Mouse (Mus musculus) thymus, postnatal 4 days (tissue): ENCODE data around the gene Slc36a3.

Source experiments
- DNase-seq: peaks from one replicate; pipeline ENCODE4 v3.0.0; 2021

The Slc36a3 gene

DNA sequence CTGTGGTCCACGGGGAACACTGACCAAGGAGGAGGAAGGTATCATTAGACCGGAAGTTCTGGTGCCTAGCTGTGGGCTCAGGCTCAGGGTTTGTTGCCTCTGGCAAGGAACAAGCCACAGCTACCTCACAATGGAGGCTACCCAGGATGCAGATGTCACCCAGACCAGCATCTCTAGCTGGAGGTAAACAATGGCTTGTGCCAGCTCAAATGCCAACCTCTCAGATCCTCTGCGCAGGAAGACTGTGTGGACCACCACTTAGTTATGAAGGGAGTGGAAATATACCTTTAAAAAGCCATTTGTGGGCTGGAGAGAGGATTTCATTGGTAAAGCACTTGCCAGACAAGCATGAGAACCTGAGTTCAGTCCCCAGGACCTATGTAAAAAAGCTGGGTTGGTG, at the start of gene Slc36a3:
Slc36a3 (minus strand) TSS at position 101 of the 400 bp plus-strand sequence.
- no peak for DNase-seq

GRCm38 (mm10) chr11:55197740-55198510, 46.4 kb upstream of the Slc36a3 start:
- DNase-seq, result peak; percentile 22

DNA sequence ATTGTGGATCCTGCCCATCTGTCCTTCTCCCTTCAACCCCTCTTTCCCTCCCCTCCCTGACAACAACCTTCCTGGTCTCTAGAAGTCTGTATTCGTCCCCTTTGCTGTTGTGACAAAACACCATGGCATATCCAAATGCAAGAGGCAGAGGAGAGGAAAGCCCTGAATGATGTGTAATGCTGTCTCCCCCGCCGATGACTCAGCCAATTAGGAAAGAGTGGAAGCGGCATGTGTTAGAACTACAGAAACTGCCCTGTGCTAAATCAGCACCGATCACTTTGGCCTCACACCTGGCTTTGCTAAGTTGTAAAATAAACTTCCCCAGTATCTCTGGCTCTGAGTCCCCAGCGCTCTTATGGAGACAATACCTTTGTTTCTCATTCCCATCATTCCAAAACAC, 45.6 kb upstream of the Slc36a3 start:
- no peak for DNase-seq

- DNase-seq, result no peak
These were observed 38.7 kb upstream of the Slc36a3 start for GRCm38 (mm10) chr11:55190216-55190615.

- no peak for DNase-seq
These were observed 36.3 kb upstream of the Slc36a3 start for GRCm38 (mm10) chr11:55187777-55188176.

DNA sequence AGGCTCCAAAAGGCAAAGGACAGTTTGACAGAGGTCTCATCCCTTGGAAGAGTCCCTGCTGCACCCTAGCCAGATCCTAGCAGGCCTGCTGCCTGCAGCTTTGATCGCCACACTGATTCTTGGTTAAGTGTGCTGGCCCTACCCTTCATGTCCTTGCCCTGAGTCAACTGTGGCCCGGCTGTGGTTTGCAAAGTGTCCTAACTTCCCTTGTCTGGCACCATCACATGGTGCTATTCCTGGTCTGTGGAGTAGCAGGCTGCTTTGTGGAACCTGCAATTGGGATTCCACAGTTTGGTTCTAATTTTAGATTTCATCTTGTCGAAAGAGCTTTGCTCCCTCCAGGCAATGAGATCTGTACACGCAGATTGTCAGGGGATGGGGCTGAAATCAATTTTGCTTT, 35.8 kb upstream of the Slc36a3 start:
- no peak for DNase-seq

DNA sequence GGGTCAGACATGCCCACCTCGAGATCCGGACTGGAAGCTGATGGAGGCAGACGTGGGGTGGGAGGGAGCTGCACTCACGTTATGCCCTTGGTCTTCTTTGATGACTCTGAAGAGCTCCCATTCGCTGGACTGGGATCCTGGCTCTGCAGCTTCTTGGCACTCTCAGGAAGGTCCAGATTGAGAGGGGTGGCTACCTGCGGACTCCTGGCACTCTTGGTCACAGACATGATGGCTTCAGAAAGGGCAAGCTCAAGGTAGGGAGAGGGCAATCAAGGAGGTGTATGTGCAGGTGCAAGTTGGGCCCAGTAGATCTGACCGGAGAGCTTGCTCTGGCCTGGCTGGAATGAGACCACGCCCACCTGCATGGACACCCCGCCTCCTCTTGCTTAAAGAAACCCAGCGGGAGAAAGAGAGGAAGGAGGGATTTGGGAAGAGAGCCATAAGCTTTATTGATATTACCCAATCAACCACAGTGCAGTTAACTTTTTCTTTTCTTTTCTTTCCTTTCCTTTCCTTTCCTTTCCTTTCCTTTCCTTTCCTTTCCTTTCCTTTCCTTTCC, 33.3 kb upstream of the Slc36a3 start, which contains the start of gene Slc36a2:
Slc36a2 (minus strand) TSS at position 345 of the 559 bp plus-strand sequence.
- DNase-seq, result no peak

GRCm38 (mm10) chr11:55184246-55184645, 32.7 kb upstream of the Slc36a3 start:
- no peak for DNase-seq

GRCm38 (mm10) chr11:55183124-55183523, 31.6 kb upstream of the Slc36a3 start:
- DNase-seq, result no peak

GRCm38 (mm10) chr11:55179856-55180255, 28.3 kb upstream of the Slc36a3 start:
- no peak for DNase-seq

GRCm38 (mm10) chr11:55178830-55179229, 27.3 kb upstream of the Slc36a3 start:
- DNase-seq, result no peak

DNA sequence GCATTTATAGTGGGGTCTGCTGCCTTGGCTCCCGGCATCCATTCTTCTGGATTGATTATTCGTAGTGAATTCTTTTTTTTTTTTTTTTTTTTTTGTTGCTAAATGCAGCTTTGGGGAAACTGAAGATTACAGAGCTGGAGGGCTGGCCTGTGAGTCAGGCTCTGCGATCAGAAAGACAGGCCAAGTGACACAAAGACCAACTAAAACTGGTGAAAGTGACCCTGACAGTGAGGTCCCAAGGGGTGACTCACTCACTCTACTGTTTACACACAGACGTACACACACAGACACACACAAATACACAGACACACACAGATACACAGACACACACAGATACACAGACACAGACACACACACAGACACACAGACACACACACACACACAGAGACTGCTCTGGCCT, 19.0 kb upstream of the Slc36a3 start:
- no peak for DNase-seq

DNA sequence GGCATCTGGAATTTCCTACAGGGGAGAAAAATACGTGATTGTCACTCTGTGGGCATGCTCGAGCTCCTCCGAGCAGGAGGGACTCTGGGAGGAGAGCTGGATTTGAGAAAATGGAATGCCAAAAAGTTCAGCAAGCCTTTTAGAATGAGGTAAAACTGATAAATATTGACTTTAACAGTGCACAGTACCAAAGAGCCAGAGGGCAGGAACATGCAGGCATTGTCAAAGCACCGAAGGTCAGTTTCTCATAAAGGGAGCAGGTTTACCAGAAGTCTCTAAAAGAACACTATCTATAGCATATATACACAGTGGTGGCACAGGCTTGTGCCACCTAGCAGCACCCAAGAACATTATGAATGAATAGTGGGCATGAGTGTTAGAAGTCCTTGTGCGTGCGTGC, 17.4 kb upstream of the Slc36a3 start:
- no peak for DNase-seq

GRCm38 (mm10) chr11:55168504-55168903, 17.0 kb upstream of the Slc36a3 start:
- no peak for DNase-seq

GRCm38 (mm10) chr11:55165748-55166147, 14.2 kb upstream of the Slc36a3 start:
- DNase-seq, result no peak

DNA sequence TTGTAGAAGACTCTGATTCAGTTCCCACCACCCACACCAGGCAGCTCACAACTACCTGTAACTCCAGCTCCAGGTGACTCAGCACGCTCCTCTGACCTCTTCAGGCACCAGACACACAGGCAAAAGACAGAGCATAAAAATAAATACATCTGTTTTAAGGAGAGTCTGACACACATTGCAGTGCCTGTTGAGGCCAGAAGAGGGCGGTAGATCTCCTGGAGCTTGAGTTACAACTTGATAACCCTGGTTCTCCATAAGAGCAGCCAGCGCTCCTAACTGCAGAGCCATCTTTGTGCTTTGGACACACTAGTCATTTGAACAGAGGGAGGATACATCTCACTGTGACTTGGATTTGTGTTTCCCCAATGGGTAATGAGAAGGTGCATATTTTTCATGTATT, 13.2 kb upstream of the Slc36a3 start:
- DNase-seq, result peak; percentile 71

DNA sequence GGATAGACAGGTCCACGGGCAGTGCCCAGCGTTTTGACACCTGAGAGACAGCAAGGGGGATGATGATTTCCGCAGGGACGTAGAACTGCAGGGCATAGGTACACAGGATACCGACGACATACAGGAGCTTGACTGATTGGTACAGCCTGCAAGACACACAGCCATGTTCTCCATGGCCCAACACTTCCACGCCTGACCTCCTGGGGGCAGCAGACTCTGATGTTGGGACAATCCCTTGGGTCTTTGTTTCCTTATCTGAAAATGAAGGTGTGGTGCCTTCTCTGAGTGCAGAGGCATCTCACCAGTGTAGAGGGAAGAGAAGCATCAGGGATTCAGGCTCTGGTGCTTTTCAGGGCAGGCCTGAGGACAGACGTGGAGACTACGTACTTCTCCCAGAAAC, 11.2 kb upstream of the Slc36a3 start:
- DNase-seq, result peak; percentile 85

DNA sequence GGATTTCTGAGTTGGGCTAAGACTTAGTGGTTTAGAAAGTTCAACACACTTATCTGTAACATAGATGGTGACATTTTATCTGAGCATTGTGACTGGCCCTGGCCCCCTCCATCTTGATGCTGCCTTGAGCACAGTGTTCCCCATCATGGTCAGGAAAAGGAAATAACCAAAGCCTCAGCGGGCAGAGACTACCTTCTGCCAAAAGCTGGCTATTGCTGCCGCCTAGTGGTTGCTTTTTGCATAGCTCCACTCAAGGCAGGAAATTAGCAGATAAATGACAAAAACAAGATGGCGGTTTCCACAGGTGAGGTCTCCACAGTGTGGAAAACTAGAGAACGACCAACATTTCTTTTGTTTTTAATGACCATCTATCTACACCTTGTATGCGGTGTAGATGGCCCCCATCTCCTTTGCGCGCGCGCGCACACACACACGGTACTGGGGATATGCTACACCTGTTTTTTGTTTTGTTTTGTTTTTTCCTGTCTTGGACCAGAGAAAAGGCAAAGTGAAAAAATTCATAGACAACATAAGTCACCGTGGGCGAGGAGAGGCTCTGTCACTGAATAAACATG, 7.4 kb upstream of the Slc36a3 start:
- peak; percentile 95 for DNase-seq

- DNase-seq, result no peak
These were observed 3.5 kb upstream of the Slc36a3 start for GRCm38 (mm10) chr11:55155070-55155421.

- DNase-seq, result no peak
These were observed 3.0 kb upstream of the Slc36a3 start for GRCm38 (mm10) chr11:55154398-55155069.

GRCm38 (mm10) chr11:55148461-55148860, 3.0 kb downstream of the Slc36a3 start:
- DNase-seq, result no peak

- no peak for DNase-seq
These were observed 4.1 kb downstream of the Slc36a3 start for GRCm38 (mm10) chr11:55147423-55147822.

GRCm38 (mm10) chr11:55146855-55147254, 4.7 kb downstream of the Slc36a3 start:
- no peak for DNase-seq

GRCm38 (mm10) chr11:55144011-55144410, 7.5 kb downstream of the Slc36a3 start:
- no peak for DNase-seq
